Mouse (Mus musculus): ENCODE results near the gene Fsd1. TPM values are rescaled to one million over a fixed set of nuclear protein-coding genes. Genes with fewer than 3 reads are reported as not detected.
"Not testable (repeated sequence)": the region's sequence is repeated elsewhere in the genome, so short reads cannot be mapped to it uniquely, and the experiment has no call there.

Gene Fsd1
- 1.2 TPM for polyA plus RNA-seq (2012; fragmentation: generic; extraction: Trizol)
- long read RNA-seq, experiment 1: 0 reads
- long read RNA-seq, experiment 2, partial matches to known transcripts: 0 of 2 reads
- long read RNA-seq, experiment 2, other reads (novel, unspliced or antisense): 1 of 2 reads

- no peak for TF ChIP-seq MYOD1 (IDR thresholded peaks at IDR 0.05; ENCODE audit: control insufficient read depth, insufficient read length, low read depth)
- TF ChIP-seq FOSL1 (IDR thresholded peaks at IDR 0.05; ENCODE audit: insufficient read depth, low read length, poor library complexity, severe bottlenecking): no peak
- no peak for TF ChIP-seq CEBPB (IDR thresholded peaks at IDR 0.05; ENCODE audit: low read depth)
- no peak for TF ChIP-seq USF1 (IDR thresholded peaks at IDR 0.05; ENCODE audit: low read depth)
- TF ChIP-seq MAX (IDR thresholded peaks at IDR 0.05): no peak
- TF ChIP-seq CTCF (IDR thresholded peaks at IDR 0.05; ENCODE audit: control insufficient read depth, insufficient read depth, insufficient read length): no peak
- Histone ChIP-seq H3K79me3 (ENCODE audit: low read depth) (no peaks in the 10 kb centered on the region), H3K4me3 (ENCODE audit: insufficient read depth, poor library complexity, severe bottlenecking) (no peak within 1 kb of the TSS), H3K79me2 (ENCODE audit: control insufficient read depth, insufficient read depth) (no peaks in the 10 kb centered on the region), H3K36me3 (ENCODE audit: control insufficient read depth, insufficient read depth) (no peaks in the 10 kb centered on the region), H3K27me3 (ENCODE audit: control insufficient read depth, insufficient read depth, insufficient read length) (peaks cover 25% of the 10 kb centered on the region), H3ac (ENCODE audit: control insufficient read depth, insufficient read length, low read depth) (no peak within 1 kb of the TSS)
These were observed at the start of gene Fsd1 for GRCm38 (mm10) chr17:55986030-55986961. Gene Fsd1 (plus strand): TSS chr17:55986509.

GRCm38 (mm10) chr17:55944387-55944865 is 41.9 kb upstream of the Fsd1 start:
- H3K27me3 ChIP-seq (ENCODE audit: control insufficient read depth, insufficient read depth, insufficient read length); H3K36me3 ChIP-seq (ENCODE audit: control insufficient read depth, insufficient read depth); H3K79me2 ChIP-seq (ENCODE audit: control insufficient read depth, insufficient read depth); H3K79me3 ChIP-seq (ENCODE audit: low read depth); H3ac ChIP-seq (ENCODE audit: control insufficient read depth, insufficient read length, low read depth): not testable (repeated sequence)
- H3K4me3 ChIP-seq (ENCODE audit: insufficient read depth, poor library complexity, severe bottlenecking): peak overlapping the region; percentile 39

GRCm38 (mm10) chr17:55944866-55945682 is 41.2 kb upstream of the Fsd1 start:
- not testable (repeated sequence) for H3K79me3 ChIP-seq (ENCODE audit: low read depth)

GRCm38 (mm10) chr17:55945696-55946095 is 40.6 kb upstream of the Fsd1 start:
- Histone ChIP-seq H3K79me2 (ENCODE audit: control insufficient read depth, insufficient read depth) (no peaks in the 10 kb centered on the region), H3K4me3 (ENCODE audit: insufficient read depth, poor library complexity, severe bottlenecking) (peak overlapping the region; percentile 39), H3K27me3 (ENCODE audit: control insufficient read depth, insufficient read depth, insufficient read length) (peaks cover 4% of the 10 kb centered on the region), H3ac (ENCODE audit: control insufficient read depth, insufficient read length, low read depth) (peak overlapping the region; percentile 64), H3K79me3 (ENCODE audit: low read depth) (no peaks in the 10 kb centered on the region), H3K36me3 (ENCODE audit: control insufficient read depth, insufficient read depth) (no peaks in the 10 kb centered on the region)
- TF ChIP-seq FOSL1 (IDR thresholded peaks at IDR 0.05; ENCODE audit: insufficient read depth, low read length, poor library complexity, severe bottlenecking): no peak
- TF ChIP-seq MYOD1 (IDR thresholded peaks at IDR 0.05; ENCODE audit: control insufficient read depth, insufficient read length, low read depth): no peak
- TF ChIP-seq MAX (IDR thresholded peaks at IDR 0.05): no peak
- TF ChIP-seq MYOG (IDR thresholded peaks at IDR 0.05; ENCODE audit: control insufficient read depth, extremely low read depth, insufficient read length): no peak
- no peak for TF ChIP-seq CEBPB (IDR thresholded peaks at IDR 0.05; ENCODE audit: low read depth)
- TF ChIP-seq CTCF (IDR thresholded peaks at IDR 0.05; ENCODE audit: control insufficient read depth, insufficient read depth, insufficient read length): no peak
- TF ChIP-seq USF1 (IDR thresholded peaks at IDR 0.05; ENCODE audit: low read depth): no peak

More at GRCm38 (mm10) chr17:55944866-55945682, 41.2 kb upstream of the Fsd1 start:
- Histone ChIP-seq H3ac (ENCODE audit: control insufficient read depth, insufficient read length, low read depth) (peak overlapping the region; percentile 64), H3K4me3 (ENCODE audit: insufficient read depth, poor library complexity, severe bottlenecking) (peak overlapping the region; percentile 39)
- not testable (repeated sequence) for H3K79me2 ChIP-seq (ENCODE audit: control insufficient read depth, insufficient read depth); H3K27me3 ChIP-seq (ENCODE audit: control insufficient read depth, insufficient read depth, insufficient read length); H3K36me3 ChIP-seq (ENCODE audit: control insufficient read depth, insufficient read depth)

GRCm38 (mm10) chr17:55948647-55949046 is 37.7 kb upstream of the Fsd1 start:
- Histone ChIP-seq H3ac (ENCODE audit: control insufficient read depth, insufficient read length, low read depth) (no peak overlapping the region), H3K27me3 (ENCODE audit: control insufficient read depth, insufficient read depth, insufficient read length) (peaks cover 21% of the 10 kb centered on the region), H3K4me3 (ENCODE audit: insufficient read depth, poor library complexity, severe bottlenecking) (no peak overlapping the region), H3K36me3 (ENCODE audit: control insufficient read depth, insufficient read depth) (no peaks in the 10 kb centered on the region), H3K79me2 (ENCODE audit: control insufficient read depth, insufficient read depth) (no peaks in the 10 kb centered on the region), H3K79me3 (ENCODE audit: low read depth) (no peaks in the 10 kb centered on the region)
- TF ChIP-seq MYOD1 (IDR thresholded peaks at IDR 0.05; ENCODE audit: control insufficient read depth, insufficient read length, low read depth) (no peak), FOSL1 (IDR thresholded peaks at IDR 0.05; ENCODE audit: insufficient read depth, low read length, poor library complexity, severe bottlenecking) (no peak), MAX (IDR thresholded peaks at IDR 0.05) (no peak), CTCF (IDR thresholded peaks at IDR 0.05; ENCODE audit: control insufficient read depth, insufficient read depth, insufficient read length) (no peak), CEBPB (IDR thresholded peaks at IDR 0.05; ENCODE audit: low read depth) (no peak)

- H3ac ChIP-seq (ENCODE audit: control insufficient read depth, insufficient read length, low read depth): no peak within 1 kb of the TSS
- H3K79me3 ChIP-seq (ENCODE audit: low read depth): no peaks in the 10 kb centered on the region
- no peak within 1 kb of the TSS for H3K4me3 ChIP-seq (ENCODE audit: insufficient read depth, poor library complexity, severe bottlenecking)
- H3K36me3 ChIP-seq (ENCODE audit: control insufficient read depth, insufficient read depth): no peaks in the 10 kb centered on the region
- H3K79me2 ChIP-seq (ENCODE audit: control insufficient read depth, insufficient read depth): no peaks in the 10 kb centered on the region
- H3K27me3 ChIP-seq (ENCODE audit: control insufficient read depth, insufficient read depth, insufficient read length): peaks cover 28% of the 10 kb centered on the region
- TF ChIP-seq MYOD1 (IDR thresholded peaks at IDR 0.05; ENCODE audit: control insufficient read depth, insufficient read length, low read depth) (no peak), MYOG (IDR thresholded peaks at IDR 0.05; ENCODE audit: control insufficient read depth, extremely low read depth, insufficient read length) (no peak), CEBPB (IDR thresholded peaks at IDR 0.05; ENCODE audit: low read depth) (no peak), FOSL1 (IDR thresholded peaks at IDR 0.05; ENCODE audit: insufficient read depth, low read length, poor library complexity, severe bottlenecking) (no peak), USF1 (IDR thresholded peaks at IDR 0.05; ENCODE audit: low read depth) (no peak), CTCF (IDR thresholded peaks at IDR 0.05; ENCODE audit: control insufficient read depth, insufficient read depth, insufficient read length) (no peak), MAX (IDR thresholded peaks at IDR 0.05) (no peak)
These were observed 36.9 kb upstream of the Fsd1 start, which contains the start of gene Zfp119b for GRCm38 (mm10) chr17:55949400-55949799. Gene Zfp119b (minus strand): TSS chr17:55949500.

Measured in C2C12 (cell line).